Mouse (Mus musculus): ENCODE results near the gene Dbf4.

DNA sequence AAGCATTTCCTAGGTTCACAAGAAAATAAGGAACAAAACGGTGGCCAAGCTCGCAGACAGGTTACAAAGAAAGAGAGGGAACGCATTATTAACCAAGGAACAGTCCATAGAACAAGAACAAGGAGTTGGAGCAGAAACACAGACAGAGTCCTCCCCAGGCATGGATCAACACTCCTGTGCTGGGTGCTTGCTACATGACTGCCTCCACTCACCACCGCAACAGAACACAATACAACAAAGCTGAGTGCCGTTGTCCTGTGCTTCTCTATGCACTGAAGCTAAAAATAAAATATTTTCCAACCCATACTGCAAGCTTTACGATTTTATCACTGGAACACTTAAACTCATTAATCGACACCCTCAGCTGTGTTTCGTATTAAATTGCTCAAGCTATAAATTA is 64.8 kb downstream of the Dbf4 start:
- no peak for TF ChIP-seq POLR2A (IDR thresholded peaks at IDR 0.05; ENCODE audit: insufficient read depth, low read depth, low read length)
- TF ChIP-seq CTCF (IDR thresholded peaks at IDR 0.05; ENCODE audit: insufficient read depth, low read depth, low read length), result no peak

All from olfactory bulb, adult 2 months (tissue).